Mouse (Mus musculus): Measurements from ENCODE around the gene Arvcf.

- no peak for TF ChIP-seq POLR2A (IDR thresholded peaks at IDR 0.05; ENCODE audit: low read depth, low read length)
- no peak for TF ChIP-seq CTCF (IDR thresholded peaks at IDR 0.05; ENCODE audit: extremely low read depth, insufficient read length, insufficient replicate concordance, low read depth, low read length)
Measured at GRCm38 (mm10) chr16:18349761-18350325, 1.9 kb downstream of the Arvcf start.

All from small intestine, adult 2 months (tissue).